Mouse (Mus musculus): ENCODE data around the gene Ggct. TPM values are rescaled to one million over a fixed set of nuclear protein-coding genes. Genes with fewer than 3 reads are reported as not detected.

Gene Ggct
- polyA plus RNA-seq, 1 experiment: 5.7 TPM

- H3K4me3 ChIP-seq (ENCODE audit: insufficient read depth, poor library complexity, severe bottlenecking): no peak overlapping the region
- no peaks in the 10 kb centered on the region for H3K79me3 ChIP-seq (ENCODE audit: low read depth)
- H3K36me3 ChIP-seq (ENCODE audit: control insufficient read depth, insufficient read depth): no peaks in the 10 kb centered on the region
- no peaks in the 10 kb centered on the region for H3K27me3 ChIP-seq (ENCODE audit: control insufficient read depth, insufficient read depth, insufficient read length)
- no peaks in the 10 kb centered on the region for H3K79me2 ChIP-seq (ENCODE audit: control insufficient read depth, insufficient read depth)
- no peak for TF ChIP-seq MAX (IDR thresholded peaks at IDR 0.05)
- TF ChIP-seq MYOD1 (IDR thresholded peaks at IDR 0.05; ENCODE audit: control insufficient read depth, insufficient read length, low read depth): no peak
- TF ChIP-seq CTCF (IDR thresholded peaks at IDR 0.05; ENCODE audit: control insufficient read depth, insufficient read depth, insufficient read length): no peak
- TF ChIP-seq USF1 (IDR thresholded peaks at IDR 0.05; ENCODE audit: low read depth): no peak
- TF ChIP-seq MYOG (IDR thresholded peaks at IDR 0.05; ENCODE audit: control insufficient read depth, extremely low read depth, insufficient read length): no peak
- no peak for TF ChIP-seq FOSL1 (IDR thresholded peaks at IDR 0.05; ENCODE audit: insufficient read depth, low read length, poor library complexity, severe bottlenecking)
- no peak for TF ChIP-seq CEBPB (IDR thresholded peaks at IDR 0.05; ENCODE audit: low read depth)
- H3ac ChIP-seq (ENCODE audit: control insufficient read depth, insufficient read length, low read depth): no peak overlapping the region
Measured at GRCm38 (mm10) chr6:55002438-55002837, 9.7 kb upstream of the Ggct start.

GRCm38 (mm10) chr6:55001320-55001719 is 8.6 kb upstream of the Ggct start:
- Histone ChIP-seq H3K36me3 (ENCODE audit: control insufficient read depth, insufficient read depth) (no peaks in the 10 kb centered on the region), H3K27me3 (ENCODE audit: control insufficient read depth, insufficient read depth, insufficient read length) (no peaks in the 10 kb centered on the region), H3K4me3 (ENCODE audit: insufficient read depth, poor library complexity, severe bottlenecking) (no peak overlapping the region), H3K79me2 (ENCODE audit: control insufficient read depth, insufficient read depth) (no peaks in the 10 kb centered on the region), H3K79me3 (ENCODE audit: low read depth) (no peaks in the 10 kb centered on the region), H3ac (ENCODE audit: control insufficient read depth, insufficient read length, low read depth) (no peak overlapping the region)
- TF ChIP-seq CEBPB (IDR thresholded peaks at IDR 0.05; ENCODE audit: low read depth): no peak
- no peak for TF ChIP-seq CTCF (IDR thresholded peaks at IDR 0.05; ENCODE audit: control insufficient read depth, insufficient read depth, insufficient read length)
- TF ChIP-seq FOSL1 (IDR thresholded peaks at IDR 0.05; ENCODE audit: insufficient read depth, low read length, poor library complexity, severe bottlenecking): no peak
- no peak for TF ChIP-seq USF1 (IDR thresholded peaks at IDR 0.05; ENCODE audit: low read depth)
- TF ChIP-seq MYOG (IDR thresholded peaks at IDR 0.05; ENCODE audit: control insufficient read depth, extremely low read depth, insufficient read length): no peak
- no peak for TF ChIP-seq MYOD1 (IDR thresholded peaks at IDR 0.05; ENCODE audit: control insufficient read depth, insufficient read length, low read depth)
- TF ChIP-seq MAX (IDR thresholded peaks at IDR 0.05): no peak

GRCm38 (mm10) chr6:54997726-54998125 is 5.0 kb upstream of the Ggct start:
- no peak for TF ChIP-seq MYOG (IDR thresholded peaks at IDR 0.05; ENCODE audit: control insufficient read depth, extremely low read depth, insufficient read length)
- Histone ChIP-seq H3K4me3 (ENCODE audit: insufficient read depth, poor library complexity, severe bottlenecking) (no peak overlapping the region), H3K79me2 (ENCODE audit: control insufficient read depth, insufficient read depth) (no peaks in the 10 kb centered on the region), H3K27me3 (ENCODE audit: control insufficient read depth, insufficient read depth, insufficient read length) (no peaks in the 10 kb centered on the region), H3ac (ENCODE audit: control insufficient read depth, insufficient read length, low read depth) (no peak overlapping the region), H3K79me3 (ENCODE audit: low read depth) (no peaks in the 10 kb centered on the region), H3K36me3 (ENCODE audit: control insufficient read depth, insufficient read depth) (no peaks in the 10 kb centered on the region)

GRCm38 (mm10) chr6:54996361-54996760 is 3.6 kb upstream of the Ggct start:
- TF ChIP-seq CTCF (IDR thresholded peaks at IDR 0.05; ENCODE audit: control insufficient read depth, insufficient read depth, insufficient read length) (no peak), MAX (IDR thresholded peaks at IDR 0.05) (no peak), MYOD1 (IDR thresholded peaks at IDR 0.05; ENCODE audit: control insufficient read depth, insufficient read length, low read depth) (no peak), CEBPB (IDR thresholded peaks at IDR 0.05; ENCODE audit: low read depth) (no peak), FOSL1 (IDR thresholded peaks at IDR 0.05; ENCODE audit: insufficient read depth, low read length, poor library complexity, severe bottlenecking) (no peak), MYOG (IDR thresholded peaks at IDR 0.05; ENCODE audit: control insufficient read depth, extremely low read depth, insufficient read length) (no peak), USF1 (IDR thresholded peaks at IDR 0.05; ENCODE audit: low read depth) (no peak)
- no peaks in the 10 kb centered on the region for H3K27me3 ChIP-seq (ENCODE audit: control insufficient read depth, insufficient read depth, insufficient read length)
- H3K36me3 ChIP-seq (ENCODE audit: control insufficient read depth, insufficient read depth): no peaks in the 10 kb centered on the region
- no peaks in the 10 kb centered on the region for H3K79me2 ChIP-seq (ENCODE audit: control insufficient read depth, insufficient read depth)
- no peak overlapping the region for H3K4me3 ChIP-seq (ENCODE audit: insufficient read depth, poor library complexity, severe bottlenecking)
- no peaks in the 10 kb centered on the region for H3K79me3 ChIP-seq (ENCODE audit: low read depth)
- no peak overlapping the region for H3ac ChIP-seq (ENCODE audit: control insufficient read depth, insufficient read length, low read depth)

GRCm38 (mm10) chr6:54992141-54992540 is 609 bp downstream of the Ggct start:
- no peak for TF ChIP-seq FOSL1 (IDR thresholded peaks at IDR 0.05; ENCODE audit: insufficient read depth, low read length, poor library complexity, severe bottlenecking)
- TF ChIP-seq MYOG (IDR thresholded peaks at IDR 0.05; ENCODE audit: control insufficient read depth, extremely low read depth, insufficient read length): no peak
- no peak for TF ChIP-seq MYOD1 (IDR thresholded peaks at IDR 0.05; ENCODE audit: control insufficient read depth, insufficient read length, low read depth)
- TF ChIP-seq MAX (IDR thresholded peaks at IDR 0.05): no peak
- TF ChIP-seq USF1 (IDR thresholded peaks at IDR 0.05; ENCODE audit: low read depth): no peak
- no peak for TF ChIP-seq CEBPB (IDR thresholded peaks at IDR 0.05; ENCODE audit: low read depth)
- TF ChIP-seq CTCF (IDR thresholded peaks at IDR 0.05; ENCODE audit: control insufficient read depth, insufficient read depth, insufficient read length): no peak
- Histone ChIP-seq H3K27me3 (ENCODE audit: control insufficient read depth, insufficient read depth, insufficient read length) (no peaks in the 10 kb centered on the region), H3K36me3 (ENCODE audit: control insufficient read depth, insufficient read depth) (no peaks in the 10 kb centered on the region), H3K79me3 (ENCODE audit: low read depth) (no peaks in the 10 kb centered on the region), H3K4me3 (ENCODE audit: insufficient read depth, poor library complexity, severe bottlenecking) (peak overlapping the region; percentile 25), H3ac (ENCODE audit: control insufficient read depth, insufficient read length, low read depth) (no peak overlapping the region), H3K79me2 (ENCODE audit: control insufficient read depth, insufficient read depth) (no peaks in the 10 kb centered on the region)

GRCm38 (mm10) chr6:54991189-54991588 is 1.6 kb downstream of the Ggct start:
- H3K79me3 ChIP-seq (ENCODE audit: low read depth): no peaks in the 10 kb centered on the region
- H3K4me3 ChIP-seq (ENCODE audit: insufficient read depth, poor library complexity, severe bottlenecking): no peak overlapping the region
- no peak overlapping the region for H3ac ChIP-seq (ENCODE audit: control insufficient read depth, insufficient read length, low read depth)
- no peaks in the 10 kb centered on the region for H3K36me3 ChIP-seq (ENCODE audit: control insufficient read depth, insufficient read depth)
- no peak for TF ChIP-seq FOSL1 (IDR thresholded peaks at IDR 0.05; ENCODE audit: insufficient read depth, low read length, poor library complexity, severe bottlenecking)
- TF ChIP-seq MYOD1 (IDR thresholded peaks at IDR 0.05; ENCODE audit: control insufficient read depth, insufficient read length, low read depth): no peak
- no peak for TF ChIP-seq CTCF (IDR thresholded peaks at IDR 0.05; ENCODE audit: control insufficient read depth, insufficient read depth, insufficient read length)
- TF ChIP-seq USF1 (IDR thresholded peaks at IDR 0.05; ENCODE audit: low read depth): no peak
- TF ChIP-seq MAX (IDR thresholded peaks at IDR 0.05): no peak
- no peak for TF ChIP-seq MYOG (IDR thresholded peaks at IDR 0.05; ENCODE audit: control insufficient read depth, extremely low read depth, insufficient read length)
- H3K27me3 ChIP-seq (ENCODE audit: control insufficient read depth, insufficient read depth, insufficient read length): no peaks in the 10 kb centered on the region
- H3K79me2 ChIP-seq (ENCODE audit: control insufficient read depth, insufficient read depth): no peaks in the 10 kb centered on the region
